Mouse (Mus musculus) heart, postnatal 10 days (tissue): ENCODE data around the gene Gm14496. TPM values are rescaled to one million over a fixed set of nuclear protein-coding genes. Genes with fewer than 3 reads are reported as not detected.
"Not testable (repeated sequence)": the region's sequence is repeated elsewhere in the genome, so short reads cannot be mapped to it uniquely, and the experiment has no call there.

Source experiments
- DNase-seq, 2 experiments: peaks; one replicate each; pipeline ENCODE4 v3.0.0; 2021
- intact Hi-C: fragments of 180-260 bp; cut with DNase I; formaldehyde crosslinking; loops from one replicate; pipeline ENCODE4 v1.15.1; 2025
- total RNA-seq, 2 experiments: library from RNA; stranded (reverse); gene quantifications; 2 replicates each; pipeline ENCODE4 v1.2.3; 2021

Gene Gm14496
- total RNA-seq = not detected

DNA sequence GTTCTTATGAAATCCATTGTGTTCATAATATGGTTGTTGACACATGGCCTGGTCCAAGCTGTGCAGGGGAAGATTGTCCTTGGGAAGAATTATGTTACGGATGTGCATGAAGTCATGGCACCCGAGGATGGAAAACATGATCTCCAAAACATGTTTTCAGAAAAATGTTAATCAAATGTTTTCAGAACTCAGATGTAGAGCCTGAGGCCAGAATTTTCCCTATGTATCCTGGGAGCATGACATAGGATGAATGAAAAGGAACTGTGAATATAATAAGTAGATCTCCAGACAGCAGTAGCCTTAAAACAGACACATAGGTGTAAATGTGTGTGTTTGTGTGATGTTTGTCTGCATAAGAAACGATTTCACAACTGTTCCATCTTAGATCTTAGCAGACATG is at the start of gene Gm14496:
Gene Gm14496 (plus strand): TSS at position 301 of the 400 bp plus-strand sequence.
- intact Hi-C loops = no loop called here
- no peak for DNase-seq

DNA sequence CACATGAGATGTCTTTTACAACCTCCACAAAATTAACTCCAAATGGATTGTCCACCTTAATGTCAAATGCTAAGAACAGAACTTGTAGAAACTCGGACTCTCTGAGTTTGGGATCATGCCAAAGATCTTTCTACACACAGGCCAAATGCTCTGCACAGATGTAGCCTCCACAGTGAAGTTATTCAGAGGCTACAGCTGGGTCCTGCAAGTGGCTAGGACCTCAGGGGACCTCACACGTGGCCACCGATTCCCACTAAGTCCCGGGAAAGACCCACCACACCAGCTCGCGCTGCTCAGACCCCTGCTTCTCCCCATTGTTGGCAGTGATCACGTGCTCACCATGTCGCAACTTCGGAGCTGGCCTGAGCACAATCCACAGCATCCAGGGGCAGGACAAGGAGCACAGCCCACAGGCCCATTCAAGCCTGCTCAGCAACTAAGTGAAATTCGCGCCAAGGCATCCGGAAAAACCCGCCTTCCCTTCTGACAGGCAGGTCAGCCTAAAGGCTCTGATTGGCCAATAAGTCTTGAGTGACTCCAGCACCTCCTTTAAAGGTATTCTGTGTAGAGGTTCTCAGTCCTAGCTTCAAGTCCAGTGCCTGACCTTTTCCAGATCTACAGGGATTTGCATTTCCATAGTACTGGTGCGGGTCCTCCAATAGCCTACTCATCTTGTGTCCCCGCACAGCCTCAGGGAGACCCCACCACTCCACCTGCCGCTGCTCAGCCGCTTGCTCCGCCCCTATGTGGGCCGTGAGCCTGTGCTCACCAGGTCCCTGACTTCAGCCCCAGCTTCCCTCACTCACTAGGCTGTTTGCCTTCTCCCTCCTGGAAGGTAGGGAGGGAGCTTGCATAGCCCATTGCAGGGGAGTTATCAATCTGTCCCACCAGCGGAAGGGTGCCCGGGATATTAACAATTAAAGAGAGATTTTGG is 37.9 kb upstream of the Gm14496 start:
- intact Hi-C loops = not testable (repeated sequence)
- DNase-seq = peak; percentile 24 to 33

DNA sequence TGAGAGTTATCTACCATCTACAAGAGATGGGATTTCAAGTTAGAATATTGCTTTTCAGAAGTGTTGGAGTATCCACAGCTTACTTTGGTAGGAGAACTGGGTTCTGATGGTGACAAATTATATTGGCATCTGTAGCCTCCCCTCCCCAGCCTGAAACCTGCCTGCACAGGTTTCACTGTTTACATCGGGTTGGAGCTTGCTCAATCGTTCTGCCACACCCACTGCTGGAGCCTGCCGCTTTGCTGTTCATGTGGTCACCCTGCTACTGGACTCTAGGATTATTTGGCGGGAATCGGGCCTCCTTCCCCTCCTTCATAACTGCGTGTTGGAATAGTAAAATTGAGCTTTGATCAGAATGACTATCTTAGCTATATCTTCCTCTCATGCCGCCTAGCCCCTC is 22.5 kb upstream of the Gm14496 start:
- intact Hi-C loops = no loop called here
- no peak for DNase-seq

DNA sequence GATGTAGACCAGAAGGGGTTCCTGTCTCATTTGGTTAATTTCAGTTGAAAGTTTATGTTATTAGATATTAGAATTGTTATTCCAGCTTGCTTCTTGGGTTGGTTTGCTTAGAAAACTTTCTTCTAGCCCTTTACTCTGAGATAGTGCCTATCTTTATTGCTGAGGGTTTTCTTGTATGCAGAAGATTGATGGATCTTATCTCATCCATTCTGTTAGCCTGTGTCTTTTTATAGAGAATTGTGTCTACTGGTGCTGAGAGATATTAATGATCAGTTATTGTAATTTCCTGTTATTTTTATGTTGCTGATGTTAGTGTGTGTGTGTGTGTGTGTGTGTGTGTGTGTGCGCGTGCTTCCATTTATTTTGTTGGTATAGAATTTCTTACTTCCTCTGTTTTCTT is 21.7 kb upstream of the Gm14496 start:
- no peak for DNase-seq
- intact Hi-C loops = no loop called here

DNA sequence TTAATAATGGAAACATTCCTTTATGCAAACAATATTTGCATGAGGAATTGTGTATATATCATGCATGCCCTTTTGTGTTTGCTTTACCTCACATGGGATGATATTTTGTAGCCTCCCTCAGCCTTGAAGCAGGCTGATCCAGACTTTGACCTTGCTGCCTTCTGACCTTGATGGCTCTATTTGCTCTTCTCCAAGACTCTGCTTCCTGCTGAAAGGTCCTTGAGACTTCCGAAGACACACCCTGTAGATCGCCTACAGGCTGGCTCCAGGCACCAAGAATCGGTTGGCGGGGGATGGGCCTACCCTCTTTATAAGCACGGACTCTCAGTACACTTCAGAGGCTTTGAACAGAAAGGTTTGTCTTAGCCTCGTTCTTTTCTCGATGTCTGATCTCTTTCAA is 9.0 kb upstream of the Gm14496 start:
- DNase-seq, intact Hi-C loops: not testable (repeated sequence)

Other genes starting within 250 kb of the Gm14496 start
- gene Myt1, start 227.8 kb upstream of the Gm14496 start, total RNA-seq = not detected
- gene Pcmtd2, start 153.3 kb upstream of the Gm14496 start, total RNA-seq = 10 to 100 TPM; 40.8 to 48.7 TPM
- gene Polr3k, start 126.8 kb upstream of the Gm14496 start, total RNA-seq = 10 to 100 TPM; 11.4 to 12.8 TPM